Mouse (Mus musculus): ENCODE data around the gene Mapkapk2.

DNA sequence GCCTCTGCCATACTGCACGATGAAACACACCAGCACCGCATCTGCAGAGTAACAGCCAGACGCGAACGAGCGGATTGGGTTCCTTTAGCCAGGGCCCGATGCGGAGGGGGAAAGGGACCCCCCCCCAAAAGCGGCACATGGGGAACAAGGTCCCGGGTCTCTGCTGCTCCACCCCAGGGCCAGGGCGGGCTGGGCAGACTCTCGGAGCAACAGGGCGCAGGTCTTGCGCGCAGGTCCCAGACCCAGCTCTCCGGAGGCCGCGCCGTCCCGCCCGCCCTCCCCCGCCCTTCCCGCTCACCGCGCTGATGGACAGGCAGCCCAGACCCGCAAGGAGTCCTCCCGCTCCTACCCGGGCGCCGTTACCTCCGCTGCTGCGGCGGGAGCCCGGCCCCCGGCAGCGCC, 40.1 kb upstream of the Mapkapk2 start:
- TF ChIP-seq CTCF (IDR thresholded peaks at IDR 0.05; ENCODE audit: low read depth): no peak
- TF ChIP-seq EP300 (IDR thresholded peaks at IDR 0.05; ENCODE audit: low read depth): no peak

Data from liver, postnatal 0 days (tissue).